Mouse (Mus musculus) MEL-GATA-1-ER (cell line): Measurements from ENCODE around the gene Tex38.

Experiments
- DNase-seq: peaks from one replicate; pipeline ENCODE4 v3.0.0-alpha.2; 2012; ENCODE audit warnings: low read depth; ENCODE audit errors: extremely low read depth

Gene Tex38

DNA sequence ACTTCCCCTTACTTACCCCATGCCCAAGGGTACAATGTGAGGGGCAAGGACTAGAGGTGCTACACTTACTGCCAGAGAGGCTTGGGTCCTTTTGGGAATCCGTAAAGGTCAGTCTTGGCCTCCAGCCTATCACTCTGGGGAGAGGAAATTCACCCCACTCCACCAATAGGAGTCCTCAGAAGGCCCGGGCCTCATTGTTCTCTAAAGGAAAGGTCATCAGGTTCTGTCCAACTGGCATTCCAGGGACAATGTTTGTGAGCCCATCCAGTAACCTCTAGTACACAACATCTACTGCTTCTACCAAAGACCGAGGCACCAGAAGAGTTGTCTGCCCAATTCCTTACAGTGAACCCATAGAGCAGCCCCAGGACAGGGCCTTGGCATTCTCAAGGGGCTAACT is at the start of gene Tex38:
Gene Tex38 (minus strand): TSS at position 101 of the 400 bp plus-strand sequence.
- no peak for DNase-seq

DNA sequence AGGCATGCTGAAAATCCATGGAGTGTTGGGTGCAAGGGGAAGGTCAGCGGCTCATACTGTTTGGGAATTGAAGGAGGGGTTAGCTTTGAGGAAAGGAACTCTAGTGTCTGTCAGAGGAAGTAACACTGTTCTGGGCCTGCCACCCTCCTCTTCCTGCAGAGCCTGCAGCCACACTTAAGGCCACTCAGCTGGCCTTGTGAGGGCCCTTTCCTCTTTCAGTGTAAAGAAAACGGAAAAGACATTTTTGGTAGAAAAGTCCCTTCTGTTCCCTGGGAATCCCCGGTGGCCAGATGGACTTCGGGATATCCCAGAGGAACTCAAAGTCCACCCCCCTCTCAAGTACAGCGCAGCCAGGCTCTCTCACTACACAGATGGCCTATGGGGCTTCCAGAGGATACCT is 49.7 kb upstream of the Tex38 start:
- DNase-seq, result no peak

DNA sequence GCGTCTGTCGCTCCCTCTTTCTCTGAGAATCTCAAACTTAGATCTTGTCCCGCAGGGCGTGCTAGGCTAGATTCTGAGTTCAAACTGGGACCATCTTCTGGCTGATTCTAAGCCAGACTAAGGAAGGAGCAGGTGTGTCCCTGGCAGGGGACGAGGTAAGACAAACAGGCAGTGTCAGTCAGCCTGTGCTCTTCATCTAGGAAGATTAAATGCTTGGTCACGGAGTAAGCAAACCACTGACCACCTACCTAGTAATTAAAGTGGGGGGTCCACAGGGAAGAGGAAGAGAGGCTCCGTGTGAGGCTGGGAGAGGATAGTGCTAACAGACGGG is 47.7 kb upstream of the Tex38 start:
- DNase-seq, result no peak

DNA sequence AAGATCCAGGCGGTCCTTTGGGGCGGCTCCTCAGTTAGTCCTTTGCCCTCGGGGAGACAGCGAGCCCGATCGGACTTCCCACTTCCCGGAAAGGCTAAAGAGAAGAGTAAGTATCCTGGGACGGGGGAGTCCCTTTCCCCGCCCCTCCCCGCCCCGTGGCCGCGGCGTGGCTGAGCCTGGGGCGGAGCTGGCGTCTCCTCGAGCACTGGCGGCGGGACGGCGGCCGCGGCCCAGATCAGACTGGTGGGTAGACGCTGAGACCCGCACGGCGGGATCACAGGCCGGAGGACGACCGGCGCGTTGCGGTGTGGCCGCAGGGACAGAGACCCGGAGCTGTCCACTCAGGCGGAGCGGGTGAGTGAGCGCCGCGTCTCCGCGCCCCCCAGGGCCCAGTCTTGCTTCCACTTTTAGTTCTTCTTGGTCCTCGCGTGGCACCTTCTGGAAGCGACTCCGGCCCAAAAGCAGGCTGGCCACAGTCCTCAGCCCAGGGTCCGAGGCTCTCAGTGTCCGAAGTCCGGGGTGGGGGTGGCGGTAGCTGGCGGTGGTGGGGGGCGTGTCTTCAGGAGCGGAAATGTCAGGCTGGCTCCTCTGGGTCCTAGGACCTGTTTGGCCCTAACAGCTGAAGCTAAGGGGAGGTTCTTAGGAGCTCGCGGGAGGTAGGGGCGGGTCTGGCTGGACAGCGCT is 47.2 kb upstream of the Tex38 start, which contains the start of gene Mob3c:
Gene Mob3c (plus strand): TSS at position 205 of the 684 bp plus-strand sequence.
- DNase-seq, result peak; percentile 72

DNA sequence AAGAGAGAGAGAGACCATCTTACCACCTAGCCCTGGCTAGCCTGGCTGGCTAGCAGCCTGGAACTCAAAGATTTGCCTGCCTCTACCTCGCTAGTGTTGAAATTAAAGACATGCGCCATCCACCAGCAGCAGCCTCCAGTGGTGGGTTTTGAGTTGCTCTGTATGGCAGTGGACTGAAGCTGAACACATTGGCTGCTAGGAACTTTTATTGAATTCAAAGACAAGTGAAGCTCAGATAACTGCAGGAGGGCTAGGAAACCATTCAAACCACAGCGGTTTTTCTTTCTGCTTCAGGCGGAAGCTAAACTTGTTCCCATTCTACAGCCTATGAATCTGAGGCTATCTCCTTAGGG is 46.7 kb upstream of the Tex38 start:
- peak; percentile 52 for DNase-seq

DNA sequence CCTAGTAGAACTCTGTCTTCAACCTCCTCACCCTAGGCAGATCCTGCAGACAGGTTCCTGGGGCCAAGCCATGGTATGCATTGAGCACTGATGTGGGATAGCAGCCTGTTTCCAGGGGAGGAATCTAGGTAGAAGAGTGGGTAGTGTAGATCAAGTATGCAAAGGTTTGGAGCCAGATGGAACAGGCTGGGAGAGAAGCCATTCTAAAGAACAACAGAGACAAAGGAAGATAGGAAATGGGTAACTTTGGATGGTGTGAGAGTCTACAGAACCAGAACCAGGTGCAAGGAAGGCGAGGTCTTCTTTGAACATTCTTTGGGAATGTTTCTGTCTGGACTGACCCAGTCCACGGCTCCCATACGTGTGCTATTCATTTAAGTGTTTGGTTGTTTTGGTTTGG is 46.2 kb upstream of the Tex38 start:
- no peak for DNase-seq

DNA sequence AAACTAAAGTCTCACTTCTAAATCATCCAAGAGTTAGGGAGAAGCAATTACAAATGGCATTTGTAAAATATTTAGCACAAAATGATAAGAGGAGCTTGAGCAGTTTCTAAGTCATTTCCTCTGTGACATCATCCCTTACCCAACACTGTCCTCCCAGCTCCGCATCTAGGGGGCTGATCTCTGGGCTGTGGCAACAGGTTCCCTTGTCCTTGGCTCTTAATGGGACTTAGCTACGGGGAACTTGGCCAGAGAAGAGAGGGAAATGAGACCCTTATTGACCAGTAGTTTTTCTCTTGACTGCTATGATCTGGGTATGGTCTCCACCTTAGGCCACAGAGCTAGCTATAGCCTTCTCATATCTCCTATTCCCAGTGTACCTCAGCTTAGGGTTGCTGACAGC is 44.5 kb upstream of the Tex38 start:
- peak; percentile 44 for DNase-seq

DNA sequence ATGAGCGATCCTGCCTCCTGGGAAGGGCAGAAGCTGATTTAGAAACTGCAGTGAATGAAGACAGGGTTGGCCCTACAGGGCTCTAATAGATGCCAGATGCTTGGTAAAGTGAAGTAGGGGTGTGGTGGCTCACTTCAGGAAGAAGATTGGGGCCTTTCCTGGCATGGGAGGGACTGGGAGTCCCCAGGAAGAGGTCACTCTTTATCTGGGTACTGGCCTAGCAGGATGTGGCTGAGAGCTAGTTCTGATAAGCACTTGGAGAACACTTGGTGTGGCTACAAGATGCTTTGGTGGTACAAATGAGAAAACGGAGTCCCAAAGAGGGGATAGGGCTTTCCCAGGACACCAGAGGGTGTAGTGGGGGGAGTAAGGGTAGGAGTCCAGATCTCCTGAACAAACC is 43.4 kb upstream of the Tex38 start:
- peak; percentile 69 for DNase-seq

DNA sequence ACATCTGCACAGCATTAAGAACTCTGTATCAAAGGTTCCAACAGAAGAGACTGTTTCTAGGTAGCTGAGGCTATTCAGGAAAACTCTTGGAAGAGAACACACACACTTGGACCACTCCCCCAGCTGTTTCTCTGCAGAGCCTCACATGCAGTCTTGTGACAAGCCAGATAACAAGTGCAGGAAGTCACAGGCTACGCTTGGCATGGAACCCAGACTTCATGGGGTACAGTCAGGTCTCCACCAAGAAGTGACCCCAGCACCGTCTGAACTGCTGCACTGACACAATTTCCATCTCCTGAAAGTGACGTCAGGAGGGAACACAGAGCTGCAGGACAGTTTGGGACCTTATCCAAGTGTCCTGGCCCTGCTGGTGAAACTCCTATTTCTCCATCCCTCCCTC is 41.1 kb upstream of the Tex38 start:
- DNase-seq, result peak; percentile 44

DNA sequence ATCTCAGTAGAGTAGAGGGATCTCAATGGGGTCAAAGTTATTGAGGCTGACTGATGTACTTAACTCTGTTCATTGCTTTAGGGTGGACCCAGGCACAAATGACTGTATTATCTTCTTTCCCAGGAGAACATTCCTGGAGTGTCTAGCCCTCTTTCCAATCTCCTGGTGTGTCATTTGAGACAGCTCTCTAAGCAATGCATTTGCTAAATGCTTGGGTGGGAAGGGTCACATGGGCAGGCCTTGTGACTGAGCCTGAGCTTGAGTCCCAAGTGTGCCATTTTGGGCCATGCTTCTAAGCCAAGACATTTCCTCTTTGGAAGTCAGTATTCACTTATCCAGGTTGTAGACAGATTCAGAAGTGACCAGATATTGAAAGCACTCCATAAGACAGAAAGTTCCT is 40.6 kb upstream of the Tex38 start:
- no peak for DNase-seq

DNA sequence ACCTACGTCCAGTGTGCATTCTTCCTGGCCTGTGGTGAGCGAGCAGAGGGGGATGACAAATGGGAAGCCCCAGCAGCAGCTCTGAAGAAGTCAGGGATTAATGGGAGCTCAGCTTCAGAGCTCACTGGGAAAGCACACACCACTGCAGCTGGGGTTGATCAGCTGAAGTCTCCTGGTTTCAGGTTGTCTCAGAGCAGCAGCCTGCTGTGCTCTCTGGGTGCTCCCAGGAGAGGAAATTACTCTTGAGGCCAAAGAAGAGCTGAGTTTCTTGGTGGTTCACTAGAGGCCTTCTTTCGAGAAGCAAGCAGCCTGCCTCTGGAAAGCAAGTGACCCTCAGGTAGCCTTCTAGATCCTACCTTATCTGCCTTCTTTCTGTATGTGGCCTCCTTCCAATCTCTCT is 40.1 kb upstream of the Tex38 start:
- no peak for DNase-seq

DNA sequence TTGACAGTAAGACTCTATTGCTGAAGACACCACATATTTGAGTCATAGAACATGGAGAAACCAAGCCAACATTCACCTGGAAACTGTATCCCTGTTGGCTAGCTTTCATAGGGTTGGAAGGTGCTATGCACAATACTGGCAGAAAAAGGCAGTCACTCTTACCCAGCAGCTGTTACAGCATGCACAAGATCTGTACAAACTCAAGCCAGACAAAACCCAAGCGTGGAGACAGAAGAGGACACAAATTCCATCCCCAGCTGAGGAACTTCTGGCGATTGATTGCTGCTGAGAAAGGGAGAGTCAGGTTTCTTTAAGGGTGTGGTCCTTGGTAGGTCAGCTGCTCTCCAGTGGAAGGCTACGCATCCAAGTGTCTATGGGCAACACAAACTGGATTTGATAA is 39.4 kb upstream of the Tex38 start:
- DNase-seq, result no peak

DNA sequence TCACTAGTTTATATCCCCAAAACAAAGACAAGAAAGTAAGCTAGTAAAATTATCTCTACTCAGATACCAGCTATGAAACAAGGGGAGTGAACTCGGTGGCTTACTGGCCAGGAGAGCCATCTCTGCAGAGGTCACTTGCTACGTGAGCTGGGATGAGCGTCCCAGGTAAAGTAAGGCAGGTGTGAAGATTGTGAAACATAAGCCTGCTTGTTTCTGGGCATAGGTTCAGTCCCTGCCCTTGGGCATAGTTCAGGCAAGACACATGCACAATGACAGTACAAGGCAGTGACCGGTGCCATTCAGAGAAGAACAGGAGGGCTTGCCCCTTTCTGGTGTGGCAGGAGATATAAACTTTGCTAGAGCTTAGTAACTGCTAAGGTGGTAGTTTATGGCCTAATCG is 34.8 kb upstream of the Tex38 start:
- no peak for DNase-seq

DNA sequence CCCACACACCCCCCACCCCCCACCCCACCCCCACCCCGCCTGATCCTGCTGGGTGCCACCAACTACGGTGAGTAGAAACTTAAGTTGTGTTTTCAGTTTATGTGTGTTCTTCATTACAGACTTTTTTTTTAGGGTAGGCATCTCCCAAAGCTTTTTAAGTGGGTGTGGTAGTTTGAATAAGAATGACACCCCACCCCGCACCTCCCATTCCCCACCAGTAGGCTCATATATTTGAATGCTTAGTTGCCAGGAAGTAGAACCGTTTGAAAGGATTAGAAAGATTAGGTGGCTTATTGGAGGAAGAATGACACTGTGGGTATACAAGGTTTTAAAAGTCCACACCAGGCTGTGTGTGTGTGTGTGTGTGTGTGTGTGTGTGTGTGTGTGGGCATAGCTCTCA is 31.5 kb upstream of the Tex38 start:
- no peak for DNase-seq

DNA sequence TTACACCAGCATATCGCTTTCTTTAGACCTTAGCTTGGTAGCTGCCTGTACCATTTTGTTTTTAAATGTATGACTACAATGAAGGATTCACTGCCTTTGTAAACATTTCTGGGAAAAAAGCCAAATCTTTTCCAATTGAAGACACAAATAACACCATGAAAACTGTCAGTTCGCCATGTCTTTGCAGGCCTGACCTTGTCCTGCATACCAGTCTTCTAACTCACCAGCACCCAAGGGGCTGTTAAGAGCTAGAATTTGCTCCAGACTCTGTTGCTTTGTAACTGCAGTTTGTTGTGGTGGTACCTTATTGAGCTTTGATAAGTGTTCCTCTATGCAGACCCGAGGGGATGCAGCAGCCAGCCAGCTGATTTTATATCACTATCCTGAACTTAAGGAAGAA is 19.2 kb upstream of the Tex38 start:
- no peak for DNase-seq

DNA sequence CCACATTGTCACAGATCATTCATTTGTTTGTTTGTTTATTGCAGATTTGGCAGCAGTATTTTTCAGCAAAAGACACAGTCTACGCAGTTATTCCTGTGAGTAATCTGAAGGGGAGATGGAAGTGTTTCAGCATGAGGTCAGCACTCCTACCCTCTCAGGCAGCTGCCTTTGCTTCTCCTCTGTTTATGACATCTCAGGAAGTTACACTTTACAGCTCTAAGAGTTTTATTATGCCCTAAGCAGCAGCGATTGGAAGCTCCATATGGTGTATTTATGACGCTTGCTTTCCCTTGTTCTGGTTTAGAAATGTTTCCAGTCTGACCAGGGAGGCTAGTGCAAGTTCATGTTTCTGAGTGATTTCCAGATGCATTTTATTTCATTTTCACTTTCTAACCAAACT is 14.5 kb upstream of the Tex38 start:
- no peak for DNase-seq

DNA sequence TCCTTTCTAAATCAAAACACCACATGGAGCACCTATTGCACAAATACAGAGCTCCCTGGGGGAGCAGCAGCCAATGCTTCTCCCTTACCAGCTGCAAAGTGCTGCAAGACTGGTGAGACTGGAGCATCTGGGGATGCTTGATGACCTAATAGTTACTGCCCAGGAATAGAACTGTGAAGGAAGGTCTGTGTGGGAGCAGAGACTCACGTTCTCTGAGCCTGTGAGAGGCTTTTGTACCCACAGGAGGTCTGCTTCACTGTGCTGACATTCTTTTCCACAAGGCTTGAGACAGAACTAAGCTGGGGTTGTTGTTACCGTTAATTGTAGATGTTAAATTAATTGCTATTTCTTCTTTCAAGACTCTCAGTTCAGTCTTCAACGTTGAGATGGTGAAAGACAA is 10.0 kb upstream of the Tex38 start:
- DNase-seq, result no peak

DNA sequence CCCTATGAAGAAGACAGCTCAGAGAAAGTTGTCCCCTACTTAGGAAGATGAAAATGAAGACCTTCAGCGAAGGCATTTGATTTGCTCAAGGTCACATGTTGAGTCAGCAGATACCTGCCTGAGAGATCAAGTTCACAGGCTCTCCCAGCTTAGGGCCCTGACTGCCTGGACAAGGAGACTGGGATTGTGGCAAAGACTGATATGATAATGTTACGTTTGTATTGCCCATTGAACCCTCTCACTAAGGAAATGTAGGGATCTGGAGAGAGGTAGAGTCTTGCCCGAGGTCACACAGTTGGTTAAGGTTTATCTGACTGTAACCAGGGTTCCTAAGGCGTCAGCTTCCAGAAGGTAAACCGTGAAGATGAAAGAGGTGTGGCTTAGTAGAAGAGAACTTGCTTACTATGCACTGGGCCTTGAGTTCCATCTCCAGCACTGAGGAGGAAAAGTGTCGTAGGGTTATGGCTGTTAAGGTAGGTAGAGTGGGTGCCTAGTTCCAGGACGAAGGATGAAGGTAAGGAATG is 4.8 kb upstream of the Tex38 start:
- DNase-seq, result peak; percentile 25

DNA sequence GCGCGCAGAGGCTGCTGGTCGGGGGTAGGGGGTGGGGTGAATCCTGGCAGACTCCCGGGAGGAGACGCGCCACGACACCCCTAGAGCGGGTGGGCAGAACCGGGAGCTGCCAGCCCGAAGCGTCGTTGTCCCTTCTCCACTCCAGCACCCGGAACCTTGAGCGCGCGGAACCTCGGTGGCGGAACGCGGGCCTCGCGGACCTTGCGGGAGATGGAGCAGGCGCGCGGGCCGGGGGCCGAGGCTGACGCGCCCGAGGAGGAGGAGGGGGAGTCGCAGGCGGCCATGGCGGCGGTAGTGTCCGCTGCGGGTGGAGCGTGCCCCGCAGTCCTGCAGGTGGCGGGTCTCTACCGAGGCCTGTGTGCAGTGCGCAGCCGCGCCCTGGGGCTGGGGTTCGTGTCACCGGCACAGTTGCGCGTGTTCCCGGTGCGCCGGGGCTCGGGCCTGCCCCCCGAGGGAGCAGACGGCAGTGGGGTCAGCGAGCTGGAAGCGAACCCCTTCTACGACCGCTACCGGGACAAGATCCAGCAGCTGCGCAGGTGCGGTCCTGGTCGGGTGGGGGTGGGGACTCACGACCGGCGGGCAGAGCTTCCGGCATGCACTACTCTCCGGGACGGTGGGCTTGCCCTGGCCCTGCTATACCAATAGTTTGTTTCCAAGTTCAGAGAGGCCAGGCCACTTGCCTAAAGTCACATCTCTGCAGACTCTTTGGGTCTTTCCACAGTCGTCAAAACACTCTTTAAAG is 4.1 kb upstream of the Tex38 start, which contains the start of gene Atpaf1:
Gene Atpaf1 (plus strand): TSS at position 44 of the 742 bp plus-strand sequence.
- peak; percentile 22 for DNase-seq

DNA sequence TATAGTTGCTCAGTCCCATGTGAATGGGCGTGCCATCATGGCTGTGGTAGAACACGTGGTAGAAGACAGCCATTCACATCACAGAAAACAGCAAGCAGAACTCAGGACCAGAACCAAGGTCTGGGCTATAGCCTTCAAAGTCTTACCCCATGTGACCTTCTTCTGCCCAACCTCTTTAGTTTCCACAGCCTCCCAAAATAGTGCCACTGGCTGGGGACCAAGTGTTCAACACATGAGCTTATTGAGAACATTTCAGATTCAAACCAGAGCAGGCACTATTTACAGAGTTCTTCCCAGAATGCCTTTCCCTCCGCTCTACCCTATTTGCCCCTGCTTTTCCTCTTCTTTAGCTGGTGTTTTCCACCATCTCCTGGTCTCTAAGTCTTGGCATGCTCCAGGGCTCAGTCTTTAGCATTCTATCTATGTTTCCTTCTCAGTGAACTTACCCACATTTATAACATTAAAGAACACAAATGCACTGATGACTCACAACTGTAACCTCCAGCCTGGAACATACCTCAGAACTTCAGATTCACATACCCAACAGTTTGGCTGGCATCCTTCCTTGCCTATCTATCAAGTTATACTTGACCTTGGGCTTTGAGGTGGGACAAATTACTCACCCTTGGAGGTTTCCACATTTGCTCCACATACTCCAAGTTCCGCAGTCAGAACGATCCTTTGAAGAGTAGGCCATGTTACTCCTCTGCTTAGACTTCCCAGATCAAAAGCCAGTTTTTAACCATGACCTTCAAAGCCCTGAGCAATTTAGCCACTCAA is 1.4 kb upstream of the Tex38 start:
- DNase-seq, result no peak

DNA sequence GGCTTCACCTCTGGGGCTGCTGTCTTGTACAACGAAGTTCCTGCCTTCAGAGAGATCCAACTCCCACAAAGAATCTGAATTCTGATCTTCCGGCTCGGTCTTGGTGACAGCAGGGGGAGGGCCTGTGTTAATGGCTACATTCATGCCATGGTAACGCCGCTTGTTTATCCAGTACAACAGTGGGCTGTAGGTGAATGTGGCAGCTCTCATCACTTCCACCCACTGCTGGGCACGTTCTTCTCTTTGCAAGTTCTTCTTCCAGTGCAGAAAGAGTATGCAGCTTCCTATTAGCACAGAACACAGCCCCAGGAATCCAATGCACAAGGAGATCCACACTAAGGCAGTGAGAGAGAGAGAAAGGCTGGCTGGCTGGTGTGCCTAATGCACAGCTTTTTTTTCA is 549 bp downstream of the Tex38 start:
- DNase-seq, result no peak

DNA sequence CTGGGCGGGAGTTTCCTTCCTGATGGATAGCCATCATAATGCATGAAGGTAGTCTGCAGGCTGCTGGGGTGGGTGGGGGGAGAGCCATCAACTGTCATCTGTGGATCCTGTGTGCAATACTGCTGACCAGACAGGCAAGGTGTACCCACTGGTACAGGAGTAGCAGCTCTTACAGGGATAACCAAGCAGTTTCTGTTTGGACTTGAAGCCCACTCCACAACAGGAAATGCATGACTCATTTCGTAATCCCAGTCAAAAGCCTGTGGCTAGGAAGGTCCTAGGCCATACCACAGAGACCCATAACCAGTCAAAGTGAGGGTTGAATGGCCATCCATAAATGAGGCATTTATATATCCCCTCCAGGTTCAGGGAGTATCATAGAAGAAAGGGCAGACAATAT is 3.2 kb downstream of the Tex38 start:
- DNase-seq, result no peak
